Comparison of ENCODE assay signal across 8 mouse cellular contexts in genomic region chr1:182763191-182763715, GRCm38 (mm10). TPM values are rescaled to one million over a fixed set of nuclear protein-coding genes. Genes with fewer than 3 reads are reported as not detected.
DNase-seq lines count a peak whose midpoint lies in the region; ATAC-seq and TF ChIP-seq lines count a peak whose summit lies in the region.

No protein-coding gene starts in this region.

- H3K9ac ChIP-seq in limb, embryonic 14.5 days (ENCODE audit: low read depth, low read length, severe bottlenecking), result no peak overlapping the region

- no peak for DNase-seq in frontal cortex, postnatal 10 days (ENCODE audit: low spot score in 2 of 2)
- no peak for DNase-seq in testis, postnatal 14 days (ENCODE audit: low spot score)
- DNase-seq in limb, embryonic 14.5 days (ENCODE audit: low spot score), result no peak
- DNase-seq in kidney, postnatal 4 days, result no peak
- DNase-seq in urinary bladder, postnatal 10 days (ENCODE audit: low spot score), result no peak

- TF ChIP-seq CTCF in testis, adult 2 months (IDR thresholded peaks at IDR 0.05; ENCODE audit: control insufficient read depth, insufficient read depth, insufficient replicate concordance, low read depth, low read length), result no peak

- H3K4me1 ChIP-seq in testis, adult 2 months (ENCODE audit: control insufficient read depth, insufficient read depth, low read length), result peaks cover 7% of the 10 kb centered on the region
- H3K4me1 ChIP-seq in limb, embryonic 14.5 days (ENCODE audit: control insufficient read depth, insufficient read depth, low read length), result no peaks in the 10 kb centered on the region

- H3K9me3 ChIP-seq in limb, embryonic 14.5 days (ENCODE audit: control insufficient read depth, low read length), result no peaks in the 10 kb centered on the region

- no peaks in the 10 kb centered on the region for H3K36me3 ChIP-seq in testis, adult 2 months (ENCODE audit: control insufficient read depth, insufficient read depth, low read length)
- H3K36me3 ChIP-seq in limb, embryonic 14.5 days (ENCODE audit: control insufficient read depth, insufficient read depth, low read length), result no peaks in the 10 kb centered on the region

- H3K4me3 ChIP-seq in testis, adult 2 months (ENCODE audit: control insufficient read depth, low read depth, low read length), result peak overlapping the region; percentile 57
- H3K4me3 ChIP-seq in limb, embryonic 14.5 days (replicated peaks; ENCODE audit: low read length), result peak overlapping the region; percentile 64

- H3K27ac ChIP-seq in testis, adult 2 months (ENCODE audit: control insufficient read depth, insufficient read depth, low read depth, low read length), result no peak overlapping the region
- no peak overlapping the region for H3K27ac ChIP-seq in limb, embryonic 14.5 days (replicated peaks; ENCODE audit: low read depth, low read length)

- WGBS in limb, embryonic 14.5 days, result 11% methylated on average over 17 of the region's 17 CpGs

- TF ChIP-seq POLR2A in testis, adult 2 months (IDR thresholded peaks at IDR 0.05; ENCODE audit: control insufficient read depth, low read depth, low read length), result no peak
- TF ChIP-seq POLR2A in limb, embryonic 14.5 days (IDR thresholded peaks at IDR 0.05; ENCODE audit: borderline replicate concordance, extremely low read depth, insufficient read depth, insufficient read length), result no peak

- no peaks in the 10 kb centered on the region for H3K27me3 ChIP-seq in testis, adult 2 months (ENCODE audit: control insufficient read depth, insufficient read depth, low read length)
- H3K27me3 ChIP-seq in limb, embryonic 14.5 days (ENCODE audit: control insufficient read depth, insufficient read depth, low read length), result peaks cover 18% of the 10 kb centered on the region

- peak; percentile 44 for ATAC-seq in frontal cortex, adult (ENCODE audit: low TSS enrichment)
- ATAC-seq in limb, embryonic 14.5 days (ENCODE audit: low FRiP score, low read depth), result no peak
- no peak for ATAC-seq in inflammation-experienced regulatory T-cells, adult 6 months

- peak overlapping the region; percentile 89 for H3K4me2 ChIP-seq in limb, embryonic 14.5 days (replicated peaks; ENCODE audit: low read depth, low read length, severe bottlenecking)

RNA-seq across cellular contexts. Expression of gene Susd4, which starts 0.4 kb away (rescaled TPM):
- 1.1 and 1.2 TPM in 2 replicates for polyA plus RNA-seq in testis, adult 2 months (2012; rRNA removed)
- 14.0 and 16.7 TPM in 2 replicates for polyA plus RNA-seq in limb, embryonic 14.5 days (2012; rRNA removed)
- polyA plus RNA-seq in limb, embryonic 14.5 days (2014; fragmentation: Nextera tagmentation; extraction: Ambion mirVana), result 17.7 and 18.7 TPM in 2 replicates
- 1 to 10 TPM in 2 of 3 experiments, not detected in 1; 3.9 to 5.5 TPM for polyA plus RNA-seq in inflammation-experienced regulatory T-cells, adult 6 months (2017; shearing (Covaris generic))

RNA-seq across cellular contexts. Expression of gene Ccdc185, which starts 14.3 kb away (rescaled TPM):
- polyA plus RNA-seq in testis, adult 2 months (2012; rRNA removed), result 206 and 220 TPM in 2 replicates
- not detected in 2 replicates for polyA plus RNA-seq in limb, embryonic 14.5 days (2012; rRNA removed)
- not detected in 2 replicates for polyA plus RNA-seq in limb, embryonic 14.5 days (2014; fragmentation: Nextera tagmentation; extraction: Ambion mirVana)
- not detected for polyA plus RNA-seq in inflammation-experienced regulatory T-cells, adult 6 months (2017; shearing (Covaris generic))

Comparison
In these comparisons a context has a peak if more than half of its experiments do, and no peak if none do; other contexts are left out.
1. RNA of gene Ccdc185, which starts 14.3 kb away (polyA plus RNA-seq): 206 to 220 TPM in testis, adult 2 months; not detected in limb, embryonic 14.5 days and not detected in inflammation-experienced regulatory T-cells, adult 6 months; every median in the first group is over 100 times any median in the second.